Mouse (Mus musculus) spleen, adult 2 months (tissue): ENCODE data around the gene Ly6g6e.

Experiments used
- CTCF ChIP-seq: fragments of 200-500 bp; IDR thresholded peaks from 2 replicates; pipeline ENCODE4 v1.5.1; 2011; ENCODE audit warnings: mild to moderate bottlenecking, inconsistent platforms; ENCODE audit not compliant: insufficient read depth, insufficient read length, insufficient replicate concordance; ENCODE audit errors: extremely low read depth
- POLR2A ChIP-seq: fragments of 200-500 bp; IDR thresholded peaks from 2 replicates; pipeline ENCODE4 v1.6.1; 2011; ENCODE audit warnings: low read depth, low read length, inconsistent platforms

DNA sequence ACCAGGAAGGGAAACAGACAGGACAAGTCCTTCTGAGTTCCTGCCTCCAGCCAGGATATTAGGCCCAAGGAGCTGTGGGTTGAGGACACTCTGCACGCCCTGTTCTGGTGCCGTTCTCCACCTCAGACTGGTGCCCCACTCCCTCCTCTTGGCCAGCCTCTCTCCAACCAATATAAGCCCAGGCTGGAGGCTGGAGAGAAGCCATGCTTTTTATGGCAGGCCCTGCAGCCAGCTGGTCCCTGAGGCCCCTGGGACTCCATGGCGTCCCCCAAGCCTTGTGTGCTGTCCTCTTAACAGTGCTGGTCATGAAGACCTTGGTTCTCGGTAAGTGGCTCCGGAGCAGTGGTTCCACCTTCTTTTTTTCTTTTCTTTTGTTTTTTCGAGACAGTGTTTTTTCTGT lies 31.4 kb downstream of the Ly6g6e start, which contains the start of gene Ly6g5c:
- TF ChIP-seq CTCF (no peak), POLR2A (no peak)
